Mouse (Mus musculus): ENCODE measurements around the gene H2-Eb1. TPM values are rescaled to one million over a fixed set of nuclear protein-coding genes. Genes with fewer than 3 reads are reported as not detected.

The H2-Eb1 gene
- total RNA-seq (2014; rRNA removed): 0.88 and 1.7 TPM in 2 replicates
- polyA plus RNA-seq (2015; fragmentation: Nextera tagmentation; extraction: Ambion mirVana): 5.0 and 5.2 TPM in 2 replicates

- Histone ChIP-seq H3K4me1 (ENCODE audit: insufficient read depth, low read length) (no peaks in the 10 kb centered on the region; the same call in 1 of the 2 replicates), H3K9ac (replicated peaks; ENCODE audit: low read length, poor library complexity, severe bottlenecking) (no peak within 1 kb of the TSS), H3K27me3 (ENCODE audit: insufficient read depth, low read length) (no peaks in the 10 kb centered on the region), H3K4me3 (ENCODE audit: low read depth, low read length) (no peak within 1 kb of the TSS), H3K4me2 (ENCODE audit: low read depth, low read length, poor library complexity, severe bottlenecking) (no peak within 1 kb of the TSS), H3K9me3 (ENCODE audit: low read length) (no peaks in the 10 kb centered on the region), H3K27ac (ENCODE audit: low read depth, low read length) (no peak within 1 kb of the TSS), H3K36me3 (ENCODE audit: insufficient read depth, low read length) (no peaks in the 10 kb centered on the region)
- DNase-seq (ENCODE audit: low spot score) (peak; percentile 94), ATAC-seq (ENCODE audit: low FRiP score) (peak; percentile 84)
- no peak for TF ChIP-seq CTCF (IDR thresholded peaks at IDR 0.05)
These were observed at the start of gene H2-Eb1 for GRCm38 (mm10) chr17:34305380-34306030. Gene H2-Eb1 (plus strand): TSS chr17:34305867.

DNA sequence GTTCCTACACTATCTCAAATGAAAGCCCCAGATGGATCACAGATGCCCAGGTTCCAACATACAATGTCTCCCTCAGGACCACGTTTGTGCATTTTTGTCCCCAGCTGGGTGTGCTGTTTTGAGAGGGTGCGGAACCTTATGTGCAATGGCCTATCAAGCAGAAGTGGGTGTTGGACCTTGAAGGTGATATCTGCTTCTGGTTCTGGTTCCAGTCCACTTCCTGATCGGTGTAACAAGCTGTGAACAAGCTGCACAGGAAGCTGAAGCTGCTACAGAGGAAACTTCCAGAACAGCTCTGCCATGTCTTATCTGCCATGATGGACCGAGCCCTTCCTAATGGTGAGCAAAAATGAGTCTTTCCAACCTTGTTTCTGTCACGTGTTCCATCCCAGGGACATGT lies 49.2 kb upstream of the H2-Eb1 start:
- no peak for TF ChIP-seq CTCF (IDR thresholded peaks at IDR 0.05)
- ATAC-seq (ENCODE audit: low FRiP score) (no peak), DNase-seq (ENCODE audit: low spot score) (no peak)
- Histone ChIP-seq H3K27me3 (ENCODE audit: insufficient read depth, low read length) (no peaks in the 10 kb centered on the region), H3K36me3 (ENCODE audit: insufficient read depth, low read length) (no peaks in the 10 kb centered on the region), H3K9ac (replicated peaks; ENCODE audit: low read length, poor library complexity, severe bottlenecking) (no peak overlapping the region), H3K4me1 (ENCODE audit: insufficient read depth, low read length) (no peaks in the 10 kb centered on the region), H3K9me3 (ENCODE audit: low read length) (no peaks in the 10 kb centered on the region), H3K4me2 (ENCODE audit: low read depth, low read length, poor library complexity, severe bottlenecking) (no peak overlapping the region), H3K27ac (ENCODE audit: low read depth, low read length) (no peak overlapping the region), H3K4me3 (ENCODE audit: low read depth, low read length) (no peak overlapping the region)
- 84% methylated on average over 5 of the region's 5 CpGs for WGBS

GRCm38 (mm10) chr17:34257594-34258375 lies 47.9 kb upstream of the H2-Eb1 start, which contains the start of gene H2-Ab1:
Gene H2-Ab1 (plus strand): TSS chr17:34257689.
- TF ChIP-seq CTCF (IDR thresholded peaks at IDR 0.05): no peak
- WGBS: 67% methylated on average over 11 of the region's 11 CpGs
- Histone ChIP-seq H3K4me3 (ENCODE audit: low read depth, low read length) (no peak within 1 kb of the TSS), H3K9me3 (ENCODE audit: low read length) (no peaks in the 10 kb centered on the region), H3K27ac (ENCODE audit: low read depth, low read length) (no peak within 1 kb of the TSS), H3K4me1 (ENCODE audit: insufficient read depth, low read length) (no peaks in the 10 kb centered on the region), H3K36me3 (ENCODE audit: insufficient read depth, low read length) (no peaks in the 10 kb centered on the region), H3K27me3 (ENCODE audit: insufficient read depth, low read length) (no peaks in the 10 kb centered on the region), H3K9ac (replicated peaks; ENCODE audit: low read length, poor library complexity, severe bottlenecking) (no peak within 1 kb of the TSS), H3K4me2 (ENCODE audit: low read depth, low read length, poor library complexity, severe bottlenecking) (no peak within 1 kb of the TSS)
- ATAC-seq (ENCODE audit: low FRiP score) (no peak), DNase-seq (ENCODE audit: low spot score) (peak; percentile 77)

DNA sequence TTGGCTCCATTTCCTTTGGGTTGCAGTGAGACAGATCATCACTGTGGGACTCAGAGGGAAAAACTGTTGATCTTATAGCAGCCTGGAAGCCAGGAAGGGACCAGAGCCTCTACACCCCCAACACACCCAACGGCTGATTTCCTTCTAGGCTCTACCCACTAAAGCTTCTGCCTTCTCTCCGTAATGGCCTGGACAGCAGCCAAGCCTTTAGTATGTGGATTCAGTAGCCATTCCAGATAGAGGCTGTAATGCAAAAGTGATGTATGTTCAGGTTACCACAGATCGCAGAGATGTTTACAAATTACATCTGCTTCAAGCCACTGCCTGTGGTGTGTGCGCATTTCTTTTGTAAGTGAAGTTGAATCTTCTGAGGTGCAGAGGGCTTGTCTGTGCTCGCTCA lies 45.1 kb upstream of the H2-Eb1 start:
- Histone ChIP-seq H3K27ac (ENCODE audit: low read depth, low read length) (no peak overlapping the region), H3K4me3 (ENCODE audit: low read depth, low read length) (no peak overlapping the region), H3K9ac (replicated peaks; ENCODE audit: low read length, poor library complexity, severe bottlenecking) (no peak overlapping the region), H3K9me3 (ENCODE audit: low read length) (no peaks in the 10 kb centered on the region), H3K27me3 (ENCODE audit: insufficient read depth, low read length) (peaks cover 7% of the 10 kb centered on the region; the same call in 1 of the 2 replicates), H3K36me3 (ENCODE audit: insufficient read depth, low read length) (no peaks in the 10 kb centered on the region), H3K4me2 (ENCODE audit: low read depth, low read length, poor library complexity, severe bottlenecking) (no peak overlapping the region), H3K4me1 (ENCODE audit: insufficient read depth, low read length) (peaks cover 7% of the 10 kb centered on the region)
- no peak for DNase-seq (ENCODE audit: low spot score)
- no peak for ATAC-seq (ENCODE audit: low FRiP score)
- TF ChIP-seq CTCF (IDR thresholded peaks at IDR 0.05): no peak
- WGBS: 74% methylated on average over 5 of the region's 5 CpGs

DNA sequence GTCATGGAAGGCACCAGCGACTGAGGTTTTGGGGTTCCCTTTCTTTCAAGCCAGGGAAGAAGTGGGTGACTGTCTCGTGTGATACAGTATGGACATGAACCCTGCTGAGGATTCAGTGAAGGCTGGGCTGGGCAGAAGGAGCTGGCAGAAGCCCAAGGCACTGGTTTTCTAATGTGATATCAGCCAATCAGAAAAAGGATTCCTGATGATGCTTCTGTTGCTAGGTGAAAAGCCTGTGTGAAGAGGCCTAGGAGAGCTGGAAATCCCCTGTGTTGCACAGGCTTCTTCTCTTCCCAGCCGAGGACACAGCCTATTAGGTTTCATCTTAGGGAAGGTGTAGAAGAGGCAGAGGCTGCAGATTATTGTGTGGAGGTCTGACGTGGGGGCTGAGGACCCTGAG lies 44.2 kb upstream of the H2-Eb1 start:
- no peak for TF ChIP-seq CTCF (IDR thresholded peaks at IDR 0.05)
- H3K9me3 ChIP-seq (ENCODE audit: low read length): no peaks in the 10 kb centered on the region
- peaks cover 7% of the 10 kb centered on the region; the same call in 1 of the 2 replicates for H3K27me3 ChIP-seq (ENCODE audit: insufficient read depth, low read length)
- DNase-seq (ENCODE audit: low spot score) (peak; percentile 91), ATAC-seq (ENCODE audit: low FRiP score) (peak; percentile 61; the same call in 1 of the 2 replicates)
- H3K9ac ChIP-seq (replicated peaks; ENCODE audit: low read length, poor library complexity, severe bottlenecking): no peak overlapping the region; the same call in 1 of the 2 replicates
- WGBS: 22% methylated on average over 4 of the region's 4 CpGs
- no peak overlapping the region for H3K4me3 ChIP-seq (ENCODE audit: low read depth, low read length)
- H3K27ac ChIP-seq (ENCODE audit: low read depth, low read length): no peak overlapping the region
- peaks cover 7% of the 10 kb centered on the region for H3K4me1 ChIP-seq (ENCODE audit: insufficient read depth, low read length)
- no peaks in the 10 kb centered on the region for H3K36me3 ChIP-seq (ENCODE audit: insufficient read depth, low read length)
- H3K4me2 ChIP-seq (ENCODE audit: low read depth, low read length, poor library complexity, severe bottlenecking): no peak overlapping the region

GRCm38 (mm10) chr17:34263068-34263467 lies 42.6 kb upstream of the H2-Eb1 start:
- DNase-seq (ENCODE audit: low spot score): peak; percentile 92
- Histone ChIP-seq H3K27ac (ENCODE audit: low read depth, low read length) (no peak overlapping the region), H3K4me3 (ENCODE audit: low read depth, low read length) (peak overlapping the region; percentile 31), H3K9ac (replicated peaks; ENCODE audit: low read length, poor library complexity, severe bottlenecking) (no peak overlapping the region), H3K9me3 (ENCODE audit: low read length) (no peaks in the 10 kb centered on the region), H3K27me3 (ENCODE audit: insufficient read depth, low read length) (peaks cover 9% of the 10 kb centered on the region; the same call in 1 of the 2 replicates), H3K4me1 (ENCODE audit: insufficient read depth, low read length) (peaks cover 7% of the 10 kb centered on the region), H3K4me2 (ENCODE audit: low read depth, low read length, poor library complexity, severe bottlenecking) (peak overlapping the region; percentile 82), H3K36me3 (ENCODE audit: insufficient read depth, low read length) (no peaks in the 10 kb centered on the region)
- no peak for TF ChIP-seq CTCF (IDR thresholded peaks at IDR 0.05)
- 2% methylated on average over 8 of the region's 8 CpGs for WGBS
- ATAC-seq (ENCODE audit: low FRiP score): peak; percentile 83
